Comparison of ENCODE assay signal across 8 mouse cellular contexts in genomic region chr15:101128181-101129089, GRCm38 (mm10). TPM values are rescaled to one million over a fixed set of nuclear protein-coding genes. Genes with fewer than 3 reads are reported as not detected.
DNase-seq lines count a peak whose midpoint lies in the region; ATAC-seq and TF ChIP-seq lines count a peak whose summit lies in the region.

Acvrl1 (plus strand) TSS chr15:101128522.

- peak within 1 kb of the TSS; percentile 79 for H3K4me2 ChIP-seq in heart, embryonic 16.5 days (ENCODE audit: low read depth, low read length)

- H3K9me3 ChIP-seq in heart, embryonic 16.5 days (replicated peaks; ENCODE audit: control insufficient read depth, low read length) = 0 out of 2 replicates have a peak, but pooled peaks cover 2% of the 10 kb centered on the region

- H3K9ac ChIP-seq in heart, embryonic 16.5 days (ENCODE audit: low read length) = peak within 1 kb of the TSS; percentile 75

- WGBS in heart, embryonic 16.5 days = 4% methylated on average over 46 of the region's 46 CpGs

- no peak for ATAC-seq in heart, embryonic 16.5 days (replicated peaks; ENCODE audit: extremely low read depth, insufficient read depth, low FRiP score)

- peaks cover 33% of the 10 kb centered on the region for H3K27me3 ChIP-seq in heart, embryonic 16.5 days (ENCODE audit: control insufficient read depth, insufficient read depth, low read length)

- H3K36me3 ChIP-seq in heart, embryonic 16.5 days (ENCODE audit: control insufficient read depth, insufficient read depth) = no peaks in the 10 kb centered on the region

- peak within 1 kb of the TSS; percentile 78 for H3K27ac ChIP-seq in layer of hippocampus, adult 2 months
- H3K27ac ChIP-seq in embryonic fibroblast, embryonic 13.5 days (ENCODE audit: insufficient read depth, low read length) = no peak within 1 kb of the TSS
- H3K27ac ChIP-seq in heart, embryonic 16.5 days (ENCODE audit: low read length) = peak within 1 kb of the TSS; percentile 51

- no peak for TF ChIP-seq CTCF in layer of hippocampus, adult 2 months (conservative IDR thresholded peaks at IDR 0.05)
- no peak for TF ChIP-seq CTCF in embryonic fibroblast, embryonic 13.5 days (IDR thresholded peaks at IDR 0.05; ENCODE audit: borderline replicate concordance, insufficient read depth, low read length)

- 0 out of 2 replicates have a peak, but pooled peaks have one; percentile 42 for TF ChIP-seq POLR2A in embryonic fibroblast, embryonic 13.5 days (IDR thresholded peaks at IDR 0.05; ENCODE audit: low read depth, low read length)

- H3K4me1 ChIP-seq in embryonic fibroblast, embryonic 13.5 days (ENCODE audit: control insufficient read depth, insufficient read depth, low read length) = peaks cover 5% of the 10 kb centered on the region
- H3K4me1 ChIP-seq in heart, embryonic 16.5 days (ENCODE audit: control insufficient read depth, insufficient read depth, low read length) = peaks cover 32% of the 10 kb centered on the region

- H3K4me3 ChIP-seq in layer of hippocampus, adult 2 months = peak within 1 kb of the TSS; percentile 29
- H3K4me3 ChIP-seq in embryonic fibroblast, embryonic 13.5 days (ENCODE audit: insufficient read depth, low read length) = peak within 1 kb of the TSS; percentile 25
- peak within 1 kb of the TSS; percentile 65 for H3K4me3 ChIP-seq in heart, embryonic 16.5 days (ENCODE audit: low read length)

- no peak for DNase-seq in layer of hippocampus, adult 2 months (ENCODE audit: low spot score in 2 of 2)
- DNase-seq in layer of hippocampus, adult 9-10 months (ENCODE audit: low spot score) = no peak
- peak; percentile 78 for DNase-seq in kidney, postnatal 14 days
- peak; percentile 80 for DNase-seq in lung, postnatal 36 days
- no peak for DNase-seq in cerebellum, adult 8-10 months
- DNase-seq in frontal cortex, postnatal 14 days (ENCODE audit: low spot score in 2 of 2) = no peak

RNA-seq across cellular contexts. Expression of gene Acvrl1, which starts in this region (rescaled TPM):
- total RNA-seq in layer of hippocampus, adult 2 months (2021) = 10 to 100 TPM; 11.2 to 11.4 TPM
- polyA plus RNA-seq in embryonic fibroblast, embryonic 13.5 days (2011; ENCODE audit: insufficient read length, low read depth, missing spikeins) = 11.7 and 13.0 TPM in 2 replicates
- polyA plus RNA-seq in heart, embryonic 16.5 days (2015; fragmentation: Nextera tagmentation; extraction: Ambion mirVana) = 14.7 and 20.5 TPM in 2 replicates

Comparison
In these comparisons a context has a peak if more than half of its experiments do, and no peak if none do; other contexts are left out.
1. DNase-seq: peak in kidney, postnatal 14 days (single experiment) and lung, postnatal 36 days (single experiment); none in layer of hippocampus, adult 2 months (0 of 2), layer of hippocampus, adult 9-10 months (single experiment), cerebellum, adult 8-10 months (single experiment) and frontal cortex, postnatal 14 days (0 of 2).
2. Peak in every context shown above with its lines, with median percentiles within 50 percentile points of each other: H3K4me3 ChIP-seq.